Mouse (Mus musculus) myocyte (in vitro differentiated cells): ENCODE data around the gene Tagln3.

Experiments used
- CEBPB ChIP-seq: IDR thresholded peaks from 2 replicates; pipeline ENCODE4 v1.6.1; 2011; ENCODE audit warnings: mild to moderate bottlenecking, moderate library complexity; ENCODE audit not compliant: poor library complexity, insufficient read depth, severe bottlenecking
- E2F4 ChIP-seq: IDR thresholded peaks from one replicate; pipeline ENCODE4 v1.6.1; 2011; ENCODE audit warnings: mild to moderate bottlenecking, control low read depth, moderate library complexity; ENCODE audit not compliant: insufficient read depth
- MAX ChIP-seq: IDR thresholded peaks from one replicate; pipeline ENCODE4 v1.6.1; 2011; ENCODE audit warnings: low read depth, mild to moderate bottlenecking, control low read depth
- MYOD1 ChIP-seq, 3 experiments: IDR thresholded peaks; one replicate each; pipeline ENCODE4 v1.6.1; 2011; ENCODE audit warnings: control low read depth in 2 of 3, low read depth in 2 of 3, mild to moderate bottlenecking in 2 of 3, moderate library complexity in 1 of 3; ENCODE audit not compliant: insufficient read length in 2 of 3, control insufficient read depth in 1 of 3
- MYOG ChIP-seq, 3 experiments: IDR thresholded peaks; one replicate each; pipeline ENCODE4 v1.6.1; 2011; ENCODE audit warnings: control low read depth in 2 of 3, low read depth in 2 of 3, mild to moderate bottlenecking in 2 of 3; ENCODE audit not compliant: insufficient read length in 2 of 3, control insufficient read depth in 1 of 3, insufficient read depth in 1 of 3
- POLR2A ChIP-seq: IDR thresholded peaks from one replicate; pipeline ENCODE4 v1.6.1; 2011; ENCODE audit warnings: low read depth, mild to moderate bottlenecking, control low read depth, moderate library complexity; ENCODE audit not compliant: insufficient read length
- POLR2AphosphoS2 ChIP-seq: IDR thresholded peaks from one replicate; pipeline ENCODE4 v1.6.1; 2011; ENCODE audit warnings: low read depth, control low read depth; ENCODE audit not compliant: insufficient read length
- SRF ChIP-seq: IDR thresholded peaks from one replicate; pipeline ENCODE4 v1.6.1; 2011; ENCODE audit warnings: low read depth; ENCODE audit not compliant: control insufficient read depth, insufficient read length
- TCF12 ChIP-seq: IDR thresholded peaks from one replicate; pipeline ENCODE4 v1.6.1; 2011; ENCODE audit warnings: mild to moderate bottlenecking, control low read depth; ENCODE audit not compliant: poor library complexity, insufficient read depth, severe bottlenecking
- TCF3 ChIP-seq: IDR thresholded peaks from one replicate; pipeline ENCODE4 v1.6.1; 2011; ENCODE audit warnings: low read depth, control low read depth; ENCODE audit not compliant: insufficient read length
- USF1 ChIP-seq: IDR thresholded peaks from one replicate; pipeline ENCODE4 v1.6.1; 2011; ENCODE audit warnings: low read depth, mild to moderate bottlenecking, control low read depth, moderate library complexity

- TF ChIP-seq MYOG (IDR thresholded peaks at IDR 0.05; ENCODE audit: control insufficient read depth in 1 of 3, insufficient read depth in 1 of 3, insufficient read length in 2 of 3, low read depth in 2 of 3), result no peak
- TF ChIP-seq USF1, result no peak
- no peak for TF ChIP-seq POLR2A
- no peak for TF ChIP-seq TCF12
- no peak for TF ChIP-seq MYOD1 (IDR thresholded peaks at IDR 0.05; ENCODE audit: control insufficient read depth in 1 of 3, insufficient read length in 2 of 3, low read depth in 2 of 3)
- no peak for TF ChIP-seq E2F4
- TF ChIP-seq POLR2AphosphoS2, result no peak
- no peak for TF ChIP-seq CEBPB
- no peak for TF ChIP-seq MAX
- no peak for TF ChIP-seq SRF
- TF ChIP-seq TCF3, result no peak
These were observed 34.2 kb downstream of the Tagln3 start for GRCm38 (mm10) chr16:45690178-45690577.
